Mouse (Mus musculus) spleen, adult 2 months (tissue): ENCODE results near the gene Prkg1.

Experiments
- CTCF ChIP-seq: fragments of 200-500 bp; IDR thresholded peaks from 2 replicates; pipeline ENCODE4 v1.5.1; 2011; ENCODE audit warnings: mild to moderate bottlenecking, inconsistent platforms; ENCODE audit not compliant: insufficient read depth, insufficient read length, insufficient replicate concordance; ENCODE audit errors: extremely low read depth
- POLR2A ChIP-seq: fragments of 200-500 bp; IDR thresholded peaks from 2 replicates; pipeline ENCODE4 v1.6.1; 2011; ENCODE audit warnings: low read depth, low read length, inconsistent platforms

- peak; percentile 54; the same call in 1 of the 2 replicates for TF ChIP-seq CTCF
- TF ChIP-seq POLR2A: no peak
Observed at GRCm38 (mm10) chr19:31342150-31342549, 422.7 kb downstream of the Prkg1 start.
